In the genomic region with DNA sequence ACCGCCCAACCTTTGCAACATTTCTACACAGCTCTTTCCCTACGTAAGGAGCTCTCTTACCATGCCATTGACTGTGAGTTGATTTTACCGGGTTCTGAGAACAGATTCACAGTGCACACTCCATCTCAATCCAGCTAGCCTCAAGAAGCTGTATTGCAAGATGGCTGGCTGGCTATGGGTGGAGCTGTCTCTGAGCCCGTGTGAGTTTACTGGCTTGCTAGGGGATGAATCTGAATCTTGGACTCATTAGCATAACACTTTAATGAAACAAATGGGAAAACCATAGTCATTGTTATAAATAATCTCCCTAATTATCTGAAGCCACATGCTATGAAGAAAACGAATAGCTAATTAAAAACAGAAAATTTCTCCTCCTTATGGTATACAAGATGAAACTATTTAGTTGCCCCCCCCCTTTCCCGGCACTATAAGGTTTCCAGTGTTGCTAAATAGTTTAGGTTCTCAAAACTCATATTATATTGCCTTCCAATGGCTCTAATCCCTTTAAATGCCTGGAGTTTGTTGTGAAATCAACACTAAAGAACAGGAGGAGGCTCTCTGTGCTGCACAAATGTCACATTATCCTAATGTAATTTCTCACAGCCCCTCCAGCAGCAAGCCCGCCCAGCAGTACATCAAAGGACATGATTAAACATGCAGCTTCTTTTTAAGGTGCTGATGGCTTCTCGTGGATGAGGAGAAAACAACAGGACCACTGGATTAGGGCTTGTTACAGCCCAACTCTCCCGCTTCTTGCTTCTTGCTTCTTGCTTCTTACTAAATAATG, we compare ENCODE assay signal across 26 mouse cellular contexts.
DNase-seq lines count a peak whose midpoint lies in the region; ATAC-seq lines count a peak whose summit lies in the region.
"Had no signal": no experiment of that assay in that cellular context is flagged by ENCODE, and none has a peak within 500 bp of the region (broad histone marks: within the 10 kb centered on the region; RNA-seq: fewer than 3 reads in every experiment).

No protein-coding gene starts in this region.

- H3K27ac ChIP-seq in midbrain, embryonic 12.5 days (replicated peaks), result no peak overlapping the region
- no peak overlapping the region for H3K27ac ChIP-seq in midbrain, embryonic 10.5 days (replicated peaks)
- no peak overlapping the region for H3K27ac ChIP-seq in forebrain, embryonic 13.5 days
- H3K27ac ChIP-seq in neural tube, embryonic 15.5 days (replicated peaks), result no peak overlapping the region
- no peak overlapping the region for H3K27ac ChIP-seq in hindbrain, embryonic 10.5 days
- H3K27ac ChIP-seq: heart, embryonic 13.5 days; kidney, postnatal 0 days; liver, embryonic 12.5 days; stomach, postnatal 0 days had no signal

- 47% methylated on average over 9 of the region's 9 CpGs for WGBS in midbrain, embryonic 12.5 days
- 52% methylated on average over 9 of the region's 9 CpGs for WGBS in midbrain, embryonic 10.5 days
- 33% methylated on average over 9 of the region's 9 CpGs for WGBS in forebrain, embryonic 13.5 days
- WGBS in neural tube, embryonic 15.5 days, result 57% methylated on average over 9 of the region's 9 CpGs
- WGBS in hindbrain, embryonic 10.5 days, result 63% methylated on average over 9 of the region's 9 CpGs

- H3K4me2 ChIP-seq in midbrain, embryonic 12.5 days (replicated peaks), result no peak overlapping the region
- H3K4me2 ChIP-seq in forebrain, embryonic 13.5 days, result no peak overlapping the region
- H3K4me2 ChIP-seq in neural tube, embryonic 15.5 days, result no peak overlapping the region
- H3K4me2 ChIP-seq: heart, embryonic 13.5 days; liver, embryonic 12.5 days had no signal

- 0 out of 2 replicates have a peak, but pooled peaks cover 4% of the 10 kb centered on the region for H3K4me1 ChIP-seq in midbrain, embryonic 12.5 days
- H3K4me1 ChIP-seq in midbrain, embryonic 10.5 days, result peaks cover 10% of the 10 kb centered on the region
- H3K4me1 ChIP-seq in forebrain, embryonic 13.5 days, result peaks cover 4% of the 10 kb centered on the region
- H3K4me1 ChIP-seq in neural tube, embryonic 15.5 days, result peaks cover 3% of the 10 kb centered on the region; the same call in 1 of the 2 replicates
- H3K4me1 ChIP-seq in hindbrain, embryonic 10.5 days (replicated peaks), result peaks cover 6% of the 10 kb centered on the region
- H3K4me1 ChIP-seq: heart, embryonic 13.5 days; liver, embryonic 12.5 days had no signal

- no peaks in the 10 kb centered on the region for H3K9me3 ChIP-seq in midbrain, embryonic 12.5 days
- H3K9me3 ChIP-seq in midbrain, embryonic 10.5 days (replicated peaks), result no peaks in the 10 kb centered on the region
- no peaks in the 10 kb centered on the region for H3K9me3 ChIP-seq in forebrain, embryonic 13.5 days (replicated peaks)
- no peaks in the 10 kb centered on the region for H3K9me3 ChIP-seq in neural tube, embryonic 15.5 days (replicated peaks)
- no peaks in the 10 kb centered on the region for H3K9me3 ChIP-seq in hindbrain, embryonic 10.5 days
- H3K9me3 ChIP-seq: heart, embryonic 13.5 days; liver, embryonic 12.5 days; megakaryocyte, embryonic 14.5 days had no signal

- ATAC-seq in midbrain, embryonic 12.5 days (ENCODE audit: low FRiP score, low read depth), result 0 out of 2 replicates have a peak, but pooled peaks have one; percentile 6
- ATAC-seq in forebrain, embryonic 13.5 days, result peak; percentile 75
- 0 out of 2 replicates have a peak, but pooled peaks have one; percentile 21 for ATAC-seq in neural tube, embryonic 15.5 days (ENCODE audit: low FRiP score)
- ATAC-seq: hindbrain, embryonic 16.5 days; liver, embryonic 12.5 days; liver, postnatal 0 days had no signal

- no peaks in the 10 kb centered on the region for H3K27me3 ChIP-seq in midbrain, embryonic 12.5 days
- no peaks in the 10 kb centered on the region for H3K27me3 ChIP-seq in midbrain, embryonic 10.5 days (ENCODE audit: low read depth, poor library complexity, severe bottlenecking)
- peaks cover 2% of the 10 kb centered on the region; the same call in 1 of the 2 replicates for H3K27me3 ChIP-seq in forebrain, embryonic 13.5 days
- no peaks in the 10 kb centered on the region for H3K27me3 ChIP-seq in neural tube, embryonic 15.5 days (replicated peaks)
- H3K27me3 ChIP-seq in hindbrain, embryonic 10.5 days (ENCODE audit: insufficient read depth, poor library complexity, severe bottlenecking), result no peaks in the 10 kb centered on the region
- H3K27me3 ChIP-seq: liver, embryonic 12.5 days; megakaryocyte, embryonic 14.5 days had no signal

- H3K9ac ChIP-seq in midbrain, embryonic 12.5 days (replicated peaks), result no peak overlapping the region
- H3K9ac ChIP-seq in forebrain, embryonic 13.5 days, result no peak overlapping the region
- no peak overlapping the region for H3K9ac ChIP-seq in neural tube, embryonic 15.5 days (replicated peaks)
- H3K9ac ChIP-seq: heart, embryonic 13.5 days; liver, embryonic 12.5 days; liver, postnatal 0 days had no signal

- intact Hi-C loops in gastrocnemius, postnatal 36 days (cut with DNase I), result no loop called here

- no peak for DNase-seq in midbrain, embryonic 10.5 days (ENCODE audit: low spot score)
- peak; percentile 56 for DNase-seq in gonadal fat pad, adult 2 months (ENCODE audit: low read depth)
- DNase-seq in gastrocnemius, postnatal 36 days, result no peak
- DNase-seq in hindbrain, embryonic 10.5 days (ENCODE audit: low spot score), result no peak
- DNase-seq: adrenal gland, postnatal 25 days; B cell, adult 2 months; cerebellum, adult 18-20 months; cerebellum, postnatal 14 days; heart, postnatal 10 days; kidney, adult 2 months; kidney, postnatal 4 days; left cerebral cortex, postnatal 4 days; liver, postnatal 0 days; lung, postnatal 4 days; right cerebral cortex, postnatal 4 days; thymus, adult 18-20 months; thymus, postnatal 25 days had no signal

- H3K36me3 ChIP-seq in midbrain, embryonic 12.5 days, result no peaks in the 10 kb centered on the region
- H3K36me3 ChIP-seq in midbrain, embryonic 10.5 days, result no peaks in the 10 kb centered on the region
- no peaks in the 10 kb centered on the region for H3K36me3 ChIP-seq in forebrain, embryonic 13.5 days (ENCODE audit: poor library complexity, severe bottlenecking)
- no peaks in the 10 kb centered on the region for H3K36me3 ChIP-seq in neural tube, embryonic 15.5 days
- H3K36me3 ChIP-seq in hindbrain, embryonic 10.5 days, result no peaks in the 10 kb centered on the region
- H3K36me3 ChIP-seq: heart, embryonic 13.5 days; liver, embryonic 12.5 days had no signal

- no peak overlapping the region for H3K4me3 ChIP-seq in midbrain, embryonic 12.5 days
- H3K4me3 ChIP-seq in midbrain, embryonic 10.5 days, result no peak overlapping the region
- no peak overlapping the region for H3K4me3 ChIP-seq in forebrain, embryonic 13.5 days
- no peak overlapping the region for H3K4me3 ChIP-seq in neural tube, embryonic 15.5 days (replicated peaks)
- H3K4me3 ChIP-seq in hindbrain, embryonic 10.5 days, result no peak overlapping the region
- H3K4me3 ChIP-seq: heart, embryonic 13.5 days; liver, embryonic 12.5 days; megakaryocyte, embryonic 14.5 days had no signal

Comparison
In these comparisons a context has a peak if more than half of its experiments do, and no peak if none do; other contexts are left out.
1. ATAC-seq: peak in every context shown above with its lines; median percentile 75 in forebrain, embryonic 13.5 days; 21 in neural tube, embryonic 15.5 days; 6 in midbrain, embryonic 12.5 days.